Mouse (Mus musculus) activated CD4-positive, CD25-positive, alpha-beta regulatory T cell, adult 4 months (primary cell): ENCODE data around the gene Cipc. TPM values are rescaled to one million over a fixed set of nuclear protein-coding genes. Genes with fewer than 3 reads are reported as not detected.

Experiments
- ATAC-seq: one replicate; pipeline ENCODE4 v1.8.0; 2017
- polyA plus RNA-seq, 2 experiments: library from polyadenylated mRNA; unstranded; fragments of 100-300 nt; shearing (Covaris generic); gene quantifications; one replicate each; pipeline ENCODE4 v1.2.1; 2017

Cipc gene
- polyA plus RNA-seq, 2 experiments from 2014 or later, result 19.8 to 20.1 TPM

DNA sequence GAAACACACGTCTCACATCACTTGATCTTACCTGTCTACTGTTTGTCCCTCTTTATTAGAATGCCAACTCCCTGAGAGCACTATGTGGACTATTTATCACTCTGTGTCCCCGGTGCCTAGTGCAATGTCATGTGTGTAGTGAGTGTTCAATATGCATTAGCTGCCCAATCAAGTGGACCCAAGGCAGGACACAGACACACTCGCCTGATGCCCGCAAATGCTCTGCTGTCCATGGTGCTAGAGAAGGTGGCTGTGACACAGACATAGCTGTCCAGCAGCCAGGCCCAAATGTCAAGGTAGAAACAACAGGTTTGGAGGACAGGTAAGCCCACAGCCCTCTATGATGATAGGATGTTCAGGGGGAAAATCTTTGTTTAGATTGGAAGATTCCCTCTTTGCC, 47.3 kb downstream of the Cipc start:
- no peak for ATAC-seq

DNA sequence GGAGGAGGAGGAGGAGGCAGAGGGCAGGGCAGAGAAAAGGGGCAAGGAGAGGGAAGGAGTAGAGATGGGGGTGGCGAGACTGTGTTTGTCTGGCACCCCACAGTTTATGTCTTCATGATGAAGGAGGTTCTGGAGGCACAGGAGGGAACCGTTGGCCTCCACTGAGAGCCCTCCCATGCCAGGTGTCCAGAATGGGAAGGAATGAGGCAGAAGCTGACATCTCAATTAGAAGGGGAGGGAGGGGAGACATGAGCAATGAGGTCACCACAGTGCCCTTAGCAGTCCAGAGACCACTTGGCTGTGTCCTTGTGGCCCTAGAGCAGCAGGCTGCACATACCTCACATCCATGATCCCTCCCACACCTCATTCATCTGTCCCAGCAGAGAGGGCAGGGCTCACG, 47.9 kb downstream of the Cipc start:
- ATAC-seq, result no peak

DNA sequence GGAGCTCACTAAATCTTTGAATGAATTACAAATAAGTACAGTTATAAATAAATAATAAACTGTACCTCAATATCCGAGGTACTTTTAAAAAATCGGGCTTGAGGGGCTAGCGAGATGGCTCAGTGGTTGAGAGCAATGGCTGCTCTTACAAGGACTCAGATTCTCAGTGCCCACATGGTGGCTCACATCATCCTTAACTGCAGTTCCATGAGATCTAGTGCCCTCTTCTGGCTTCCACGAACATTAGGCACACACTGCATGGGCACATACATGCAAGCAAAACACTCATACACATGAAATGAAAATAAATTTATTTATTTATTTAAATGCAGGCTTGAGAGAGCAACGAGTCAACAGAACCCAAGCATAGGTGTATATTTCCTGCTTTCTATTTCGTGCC, 49.1 kb downstream of the Cipc start:
- ATAC-seq, result no peak

- ATAC-seq, result no peak
Observed at GRCm38 (mm10) chr12:86998699-86999098, 51.9 kb downstream of the Cipc start.

DNA sequence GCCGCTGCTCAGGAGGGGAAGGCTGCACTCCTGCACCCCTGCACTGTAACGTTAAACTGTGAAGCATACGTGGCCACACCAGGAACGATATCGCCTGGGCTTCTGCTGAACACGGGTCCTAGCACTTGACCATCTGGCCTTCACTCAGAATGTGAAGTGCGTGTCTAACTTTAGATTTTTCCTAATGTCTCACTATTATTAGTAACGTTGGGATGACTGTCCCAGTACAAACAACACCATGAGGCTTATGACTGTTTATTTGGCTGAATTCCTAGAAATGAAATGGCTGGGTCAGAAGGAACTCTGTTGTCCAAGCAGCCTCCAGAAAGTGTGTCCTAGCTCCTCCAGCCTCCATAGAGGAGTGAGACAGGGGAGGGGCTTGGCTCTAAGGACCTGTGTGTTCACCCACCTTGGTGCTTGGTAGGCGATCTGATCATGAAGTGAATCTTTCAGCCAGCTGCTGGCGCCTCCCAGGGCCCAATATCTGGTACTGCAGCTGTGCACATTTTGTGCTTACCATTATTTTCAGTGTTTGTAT, 52.5 kb downstream of the Cipc start:
- ATAC-seq, result no peak

GRCm38 (mm10) chr12:87000151-87000839, 53.5 kb downstream of the Cipc start:
- no peak for ATAC-seq

GRCm38 (mm10) chr12:87000840-87001176, 54.0 kb downstream of the Cipc start:
- no peak for ATAC-seq

DNA sequence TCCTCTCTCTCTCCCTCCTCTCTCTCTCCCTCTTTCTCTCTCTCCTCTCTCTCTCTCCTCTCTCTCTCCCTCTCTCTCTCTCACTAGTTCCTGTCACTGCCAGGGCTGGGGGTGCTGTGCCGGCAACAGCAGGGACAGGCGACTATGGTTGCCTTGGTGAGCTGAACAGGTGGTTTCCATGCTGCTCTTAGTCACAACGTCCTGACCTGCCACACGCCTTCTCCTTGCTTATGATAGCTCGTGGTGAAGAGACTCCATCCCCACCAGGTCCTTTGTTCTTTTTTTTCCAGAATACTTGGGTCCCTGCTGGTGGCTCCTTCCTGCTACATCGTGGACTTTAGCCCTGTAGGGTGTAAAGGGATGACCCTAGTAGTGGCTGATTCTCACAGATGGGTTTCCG, 55.4 kb downstream of the Cipc start:
- ATAC-seq, result no peak

DNA sequence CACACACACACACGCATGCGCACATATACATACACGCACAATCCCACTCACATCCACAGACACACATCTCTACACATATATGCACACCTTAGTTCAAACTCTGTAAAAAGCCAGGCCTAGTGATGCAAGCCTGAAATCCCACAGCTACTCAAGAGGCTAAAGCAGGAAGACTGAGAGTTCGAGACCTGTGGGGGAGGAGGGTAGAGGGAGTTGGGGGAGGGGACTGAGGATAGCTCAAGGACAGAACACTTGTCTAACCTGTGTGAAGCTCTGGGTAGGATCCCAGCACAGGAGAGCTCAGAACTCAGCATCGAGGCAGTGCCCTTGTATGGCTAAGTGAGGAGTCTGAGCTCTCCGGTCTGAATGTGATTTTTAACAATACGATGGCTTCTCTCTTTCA, 56.0 kb downstream of the Cipc start:
- ATAC-seq, result no peak

GRCm38 (mm10) chr12:87003606-87004005, 56.8 kb downstream of the Cipc start:
- no peak for ATAC-seq

DNA sequence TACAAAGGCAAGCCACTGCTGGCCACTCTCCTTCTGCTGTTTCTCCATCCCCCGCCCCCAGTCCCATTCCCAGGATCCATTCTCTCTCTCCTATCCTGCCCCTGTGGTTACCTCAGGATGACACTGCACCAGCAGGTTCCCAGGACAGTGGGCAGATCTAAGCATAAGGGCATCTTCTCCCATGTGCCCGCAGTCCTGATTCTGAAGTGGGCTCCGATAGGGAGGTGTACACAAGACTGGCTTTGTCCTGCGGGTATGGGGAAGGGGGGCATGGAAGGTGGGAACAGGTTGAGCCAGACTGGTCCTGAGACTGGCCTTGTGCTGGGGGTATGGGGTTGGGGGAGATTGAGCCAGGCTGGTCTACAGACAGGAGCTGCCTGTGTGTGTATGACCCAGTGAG, 57.8 kb downstream of the Cipc start:
- no peak for ATAC-seq

Other genes with a start within 250 kb of the Cipc start
- 1 to 10 TPM; 4.0 to 5.7 TPM for gene Angel1, start 220.6 kb upstream of the Cipc start, polyA plus RNA-seq
- gene Lrrc74a, start 212.7 kb upstream of the Cipc start, polyA plus RNA-seq, result not detected
- gene Irf2bpl, start 62.2 kb upstream of the Cipc start, polyA plus RNA-seq, result 10 to 100 TPM in 1 of 2 experiments, 1 to 10 TPM in 1; 8.6 to 13.6 TPM
- gene Zdhhc22, start 43.4 kb downstream of the Cipc start, polyA plus RNA-seq, result under 1 TPM in 1 of 2 experiments, not detected in 1; 0.60 TPM
- gene Tmem63c, start 74.3 kb downstream of the Cipc start, polyA plus RNA-seq, result under 1 TPM in 1 of 2 experiments, not detected in 1; 0.40 TPM
- gene Ngb, start 155.5 kb downstream of the Cipc start, polyA plus RNA-seq, result under 1 TPM in 1 of 2 experiments, not detected in 1; 0.25 TPM
- gene Gstz1, start 200.1 kb downstream of the Cipc start, polyA plus RNA-seq, result 10 to 100 TPM; 15.3 to 15.7 TPM
- 1 to 10 TPM in 1 of 2 experiments, under 1 TPM in 1; 0.81 to 1.4 TPM for gene Pomt2, start 200.9 kb downstream of the Cipc start, polyA plus RNA-seq